In genomic region chr16:32506298-32506697, GRCm38 (mm10) we compare ENCODE assay signal across 29 mouse cellular contexts. TPM values are rescaled to one million over a fixed set of nuclear protein-coding genes. Genes with fewer than 3 reads are reported as not detected.
A peak's percentile ranks its signal among the peaks of the same experiment; 100 is the strongest.
DNase-seq lines count a peak whose midpoint lies in the region; ATAC-seq lines count a peak whose summit lies in the region.
"Had no signal": no experiment of that assay in that cellular context is flagged by ENCODE, and none has a peak within 500 bp of the region (broad histone marks: within the 10 kb centered on the region; RNA-seq: fewer than 3 reads in every experiment).

No protein-coding gene starts in this region.

- no peak for DNase-seq in liver
- DNase-seq: adrenal gland, adult 8-10 months; cerebellum, adult 18-20 months; cerebellum, adult 9-10 months; cerebellum, postnatal 14 days; gastrocnemius, postnatal 25 days; heart, adult 2 months; heart, postnatal 36 days had no signal

- 80% methylated on average over 8 of the region's 8 CpGs for WGBS in liver, embryonic 12.5 days (ENCODE audit: insufficient replicate concordance)
- 81% methylated on average over 8 of the region's 8 CpGs for WGBS in liver, embryonic 15.5 days (ENCODE audit: insufficient replicate concordance)
- 78% methylated on average over 8 of the region's 8 CpGs for WGBS in liver, embryonic 16.5 days (ENCODE audit: insufficient replicate concordance)

- peaks cover 24% of the 10 kb centered on the region for H3K36me3 ChIP-seq in erythroblast, embryonic 14.5 days (ENCODE audit: control insufficient read depth)
- no peaks in the 10 kb centered on the region for H3K36me3 ChIP-seq in liver, embryonic 12.5 days
- no peaks in the 10 kb centered on the region for H3K36me3 ChIP-seq in liver, embryonic 15.5 days (replicated peaks)
- no peaks in the 10 kb centered on the region for H3K36me3 ChIP-seq in liver, embryonic 16.5 days (ENCODE audit: control insufficient read depth, insufficient read depth)
- H3K36me3 ChIP-seq: forebrain, embryonic 12.5 days; forebrain, embryonic 15.5 days had no signal

- ATAC-seq in erythroblast, adult 5-6 weeks (replicated peaks; ENCODE audit: low FRiP score, poor library complexity, severe bottlenecking), result no peak
- no peak for ATAC-seq in liver, embryonic 12.5 days
- no peak for ATAC-seq in liver, embryonic 15.5 days (ENCODE audit: insufficient read depth)
- no peak for ATAC-seq in liver, embryonic 16.5 days (ENCODE audit: low read depth)
- ATAC-seq: activated CD4-positive, CD25-positive, alpha-beta regulatory T cell, adult 4 months; forebrain, embryonic 15.5 days; hindbrain, postnatal 0 days; inflammation-experienced regulatory T-cells, adult 6 months; intestine, embryonic 16.5 days had no signal

- H3K27ac ChIP-seq in liver, embryonic 12.5 days, result peak overlapping the region; percentile 100; the same call in 1 of the 2 replicates
- H3K27ac ChIP-seq in liver, embryonic 15.5 days (replicated peaks), result peak overlapping the region; percentile 97
- peak overlapping the region; percentile 83; the same call in 1 of the 2 replicates for H3K27ac ChIP-seq in liver, embryonic 16.5 days (ENCODE audit: low read length)
- H3K27ac ChIP-seq: forebrain, embryonic 12.5 days; forebrain, embryonic 15.5 days; heart, adult 2 months; hindbrain, embryonic 14.5 days; hindbrain, postnatal 0 days had no signal

- H3K4me3 ChIP-seq in erythroblast, embryonic 14.5 days (replicated peaks), result peak overlapping the region; percentile 67
- H3K4me3 ChIP-seq in liver, embryonic 12.5 days, result no peak overlapping the region
- no peak overlapping the region for H3K4me3 ChIP-seq in liver, embryonic 15.5 days (replicated peaks)
- no peak overlapping the region for H3K4me3 ChIP-seq in liver, embryonic 16.5 days (ENCODE audit: low read depth, low read length)
- H3K4me3 ChIP-seq: forebrain, embryonic 12.5 days; forebrain, embryonic 15.5 days; heart, adult 2 months had no signal

- peaks cover 81% of the 10 kb centered on the region for H3K4me1 ChIP-seq in erythroblast, embryonic 14.5 days (ENCODE audit: control insufficient read depth)
- H3K4me1 ChIP-seq in liver, embryonic 12.5 days, result peaks cover 62% of the 10 kb centered on the region
- peaks cover 61% of the 10 kb centered on the region for H3K4me1 ChIP-seq in liver, embryonic 15.5 days (replicated peaks)
- H3K4me1 ChIP-seq in liver, embryonic 16.5 days (ENCODE audit: control insufficient read depth, low read depth, low read length), result peaks cover 42% of the 10 kb centered on the region

- H3K9ac ChIP-seq in liver, embryonic 12.5 days, result peak overlapping the region; percentile 34; the same call in 1 of the 2 replicates
- H3K9ac ChIP-seq in liver, embryonic 15.5 days, result no peak overlapping the region
- no peak overlapping the region for H3K9ac ChIP-seq in liver, embryonic 16.5 days (ENCODE audit: low read depth, low read length)
- H3K9ac ChIP-seq: forebrain, embryonic 12.5 days; forebrain, embryonic 15.5 days; hindbrain, embryonic 14.5 days had no signal

- no peak overlapping the region for H3K4me2 ChIP-seq in liver, embryonic 12.5 days
- no peak overlapping the region for H3K4me2 ChIP-seq in liver, embryonic 15.5 days
- no peak overlapping the region for H3K4me2 ChIP-seq in liver, embryonic 16.5 days (ENCODE audit: low read depth, low read length)
- H3K4me2 ChIP-seq: forebrain, embryonic 12.5 days; forebrain, embryonic 15.5 days; heart, embryonic 11.5 days; hindbrain, embryonic 14.5 days had no signal

- H3K9me3 ChIP-seq in erythroblast, embryonic 14.5 days (ENCODE audit: control insufficient read depth, low read length), result no peaks in the 10 kb centered on the region
- no peaks in the 10 kb centered on the region for H3K9me3 ChIP-seq in liver, embryonic 12.5 days (replicated peaks)
- H3K9me3 ChIP-seq in liver, embryonic 15.5 days (replicated peaks), result no peaks in the 10 kb centered on the region
- H3K9me3 ChIP-seq in liver, embryonic 16.5 days (replicated peaks; ENCODE audit: control insufficient read depth, low read length), result no peaks in the 10 kb centered on the region
- H3K9me3 ChIP-seq: forebrain, embryonic 12.5 days; forebrain, embryonic 15.5 days had no signal

- H3K27me3 ChIP-seq in erythroblast, embryonic 14.5 days (ENCODE audit: control insufficient read depth), result peaks cover 3% of the 10 kb centered on the region
- peaks cover 18% of the 10 kb centered on the region for H3K27me3 ChIP-seq in liver, embryonic 12.5 days (replicated peaks)
- peaks cover 8% of the 10 kb centered on the region for H3K27me3 ChIP-seq in liver, embryonic 15.5 days
- no peaks in the 10 kb centered on the region; the same call in 1 of the 2 replicates for H3K27me3 ChIP-seq in liver, embryonic 16.5 days (ENCODE audit: control insufficient read depth, insufficient read depth, low read depth, low read length)
- H3K27me3 ChIP-seq: forebrain, embryonic 12.5 days; forebrain, embryonic 15.5 days had no signal

RNA-seq across cellular contexts. Expression of gene Zdhhc19, which starts 10.2 kb away (rescaled TPM):
- polyA plus RNA-seq in erythroblast, embryonic 14.5 days (2012), result not detected in 2 replicates
- total RNA-seq in erythroblast, adult 5-6 weeks (2015; ENCODE audit: low replicate concordance), result not detected in 2 replicates
- not detected in 2 replicates for total RNA-seq in erythroblast, adult 5-6 weeks (2017; ENCODE audit: low replicate concordance)
- not detected in 2 replicates for polyA plus RNA-seq in liver, embryonic 12.5 days (2016; fragmentation: Nextera tagmentation; extraction: Ambion mirVana)
- not detected in 2 replicates for polyA plus RNA-seq in liver, embryonic 15.5 days (2015; fragmentation: Nextera tagmentation; extraction: Ambion mirVana)
- polyA plus RNA-seq in liver, embryonic 16.5 days (2015; fragmentation: Nextera tagmentation; extraction: Ambion mirVana), result not detected in 2 replicates
- total RNA-seq: adrenal gland, adult 8-10 months; ES-E14; gastrocnemius, adult 8-10 months; gastrocnemius, postnatal 25 days; heart, adult 2 months; heart, postnatal 36 days; hindbrain, postnatal 0 days had no signal
- polyA plus RNA-seq: activated CD4-positive, CD25-positive, alpha-beta regulatory T cell, adult 4 months; C2C12; embryonic facial prominence, embryonic 11.5 days; embryonic facial prominence, embryonic 14.5 days; forebrain, embryonic 12.5 days; forebrain, embryonic 15.5 days; heart, adult 2 months; heart, embryonic 14.5 days; heart, postnatal 0 days; hindbrain, embryonic 11.5 days; hindbrain, embryonic 14.5 days had no signal

RNA-seq across cellular contexts. Expression of gene Slc51a, which starts 18.6 kb away (rescaled TPM):
- not detected in 2 replicates for polyA plus RNA-seq in erythroblast, embryonic 14.5 days (2012)
- not detected in 2 replicates for total RNA-seq in erythroblast, adult 5-6 weeks (2015; ENCODE audit: low replicate concordance)
- total RNA-seq in erythroblast, adult 5-6 weeks (2017; ENCODE audit: low replicate concordance), result not detected in 2 replicates
- polyA plus RNA-seq in liver, embryonic 12.5 days (2016; fragmentation: Nextera tagmentation; extraction: Ambion mirVana), result 0.57 and 0.66 TPM in 2 replicates
- 0.37 and 0.56 TPM in 2 replicates for polyA plus RNA-seq in liver, embryonic 15.5 days (2015; fragmentation: Nextera tagmentation; extraction: Ambion mirVana)
- polyA plus RNA-seq in liver, embryonic 16.5 days (2015; fragmentation: Nextera tagmentation; extraction: Ambion mirVana), result 0.25 and 1.3 TPM in 2 replicates
- total RNA-seq: gastrocnemius, adult 8-10 months; gastrocnemius, postnatal 25 days; hindbrain, postnatal 0 days had no signal
- polyA plus RNA-seq: activated CD4-positive, CD25-positive, alpha-beta regulatory T cell, adult 4 months; hindbrain, postnatal 0 days; inflammation-experienced regulatory T-cells, adult 6 months had no signal
